Mouse (Mus musculus) megakaryocyte, embryonic 14.5 days (primary cell): ENCODE data around the gene Cald1.

Experiments
- FLI1 ChIP-seq: IDR thresholded peaks from 2 replicates; pipeline ENCODE4 v1.6.1; 2012; ENCODE audit warnings: low read length, inconsistent platforms, mixed read lengths
- GATA1 ChIP-seq: IDR thresholded peaks from 3 replicates; pipeline ENCODE4 v1.6.1; 2012; ENCODE audit warnings: mixed read lengths, low read length, inconsistent platforms, borderline replicate concordance

- TF ChIP-seq GATA1 (no peak), FLI1 (no peak)
Measured at GRCm38 (mm10) chr6:34780943-34781289, 182.6 kb downstream of the Cald1 start.
